Mouse (Mus musculus): Measurements from ENCODE around the gene Parp16.

The Parp16 gene

GRCm38 (mm10) chr9:65195053-65195452 lies at the start of gene Parp16:
Gene Parp16, plus strand, starts transcription at chr9:65195353.
- no peak for DNase-seq (ENCODE audit: low read depth)

- no peak for DNase-seq (ENCODE audit: low read depth)
Observed at GRCm38 (mm10) chr9:65146001-65146400, 49.2 kb upstream of the Parp16 start.

- no peak for DNase-seq (ENCODE audit: low read depth)
Observed at GRCm38 (mm10) chr9:65148507-65148906, 46.6 kb upstream of the Parp16 start.

- DNase-seq (ENCODE audit: low read depth): no peak
Observed at GRCm38 (mm10) chr9:65152711-65153330, 42.3 kb upstream of the Parp16 start.

GRCm38 (mm10) chr9:65153331-65153711 lies 41.8 kb upstream of the Parp16 start:
- no peak for DNase-seq (ENCODE audit: low read depth)

- no peak for DNase-seq (ENCODE audit: low read depth)
Observed at GRCm38 (mm10) chr9:65154692-65155455, 40.3 kb upstream of the Parp16 start.

GRCm38 (mm10) chr9:65156604-65157003 lies 38.5 kb upstream of the Parp16 start:
- no peak for DNase-seq (ENCODE audit: low read depth)

GRCm38 (mm10) chr9:65157631-65158030 lies 37.5 kb upstream of the Parp16 start:
- no peak for DNase-seq (ENCODE audit: low read depth)

GRCm38 (mm10) chr9:65161188-65161587 lies 34.0 kb upstream of the Parp16 start:
- no peak for DNase-seq (ENCODE audit: low read depth)

- no peak for DNase-seq (ENCODE audit: low read depth)
Observed at GRCm38 (mm10) chr9:65161881-65162280, 33.3 kb upstream of the Parp16 start.

- no peak for DNase-seq (ENCODE audit: low read depth)
Observed at GRCm38 (mm10) chr9:65162711-65163639, 32.2 kb upstream of the Parp16 start.

GRCm38 (mm10) chr9:65164870-65165269 lies 30.3 kb upstream of the Parp16 start:
- DNase-seq (ENCODE audit: low read depth): no peak

- DNase-seq (ENCODE audit: low read depth): no peak
Observed at GRCm38 (mm10) chr9:65166386-65166785, 28.8 kb upstream of the Parp16 start.

GRCm38 (mm10) chr9:65168534-65168933 lies 26.6 kb upstream of the Parp16 start:
- DNase-seq (ENCODE audit: low read depth): no peak

GRCm38 (mm10) chr9:65168952-65169351 lies 26.2 kb upstream of the Parp16 start:
- no peak for DNase-seq (ENCODE audit: low read depth)

GRCm38 (mm10) chr9:65172654-65173053 lies 22.5 kb upstream of the Parp16 start:
- no peak for DNase-seq (ENCODE audit: low read depth)

GRCm38 (mm10) chr9:65175234-65175938 lies 19.8 kb upstream of the Parp16 start:
- no peak for DNase-seq (ENCODE audit: low read depth)

- no peak for DNase-seq (ENCODE audit: low read depth)
Observed at GRCm38 (mm10) chr9:65175939-65176871, 18.9 kb upstream of the Parp16 start.

- DNase-seq (ENCODE audit: low read depth): no peak
Observed at GRCm38 (mm10) chr9:65177497-65177896, 17.7 kb upstream of the Parp16 start.

GRCm38 (mm10) chr9:65177912-65178311 lies 17.2 kb upstream of the Parp16 start:
- DNase-seq (ENCODE audit: low read depth): no peak

Measured in fibroblast of lung, adult 2 months (primary cell).